Mouse (Mus musculus): ENCODE data around the gene Zfp759. TPM values are rescaled to one million over a fixed set of nuclear protein-coding genes. Genes with fewer than 3 reads are reported as not detected.
"Not testable (repeated sequence)": the region's sequence is repeated elsewhere in the genome, so short reads cannot be mapped to it uniquely, and the experiment has no call there.

Zfp759 gene
- total RNA-seq (2017): 1.7 to 5.2 TPM (median 2.8 TPM) in 3 replicates

DNA sequence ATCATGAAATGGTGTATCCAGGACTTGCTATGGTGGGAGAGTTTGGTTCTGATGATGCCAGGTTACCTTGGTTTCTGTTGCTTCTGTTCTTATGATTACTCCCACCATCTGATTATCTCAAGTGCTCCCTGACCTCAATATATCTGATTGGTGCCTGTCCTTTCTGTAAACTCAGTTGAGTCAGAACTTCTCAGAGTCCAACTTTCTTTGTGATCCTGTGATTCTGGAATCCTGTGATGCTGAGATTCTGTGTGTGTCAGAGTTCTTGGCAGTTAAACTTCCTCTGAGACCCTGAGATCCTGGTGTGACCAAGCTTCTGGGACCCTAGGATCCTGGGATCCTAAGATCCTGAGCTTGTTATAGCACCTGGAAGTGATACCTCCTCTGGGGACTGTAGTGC is at the start of gene Zfp759:
TSS of gene Zfp759 (plus strand) at position 301 of the 400 bp plus-strand sequence.
- ATAC-seq (replicated peaks; ENCODE audit: insufficient number of reproducible peaks, low FRiP score, low TSS enrichment, poor library complexity, severe bottlenecking): not testable (repeated sequence)

GRCm38 (mm10) chr13:67072786-67073185 is 48.7 kb upstream of the Zfp759 start:
- ATAC-seq (replicated peaks; ENCODE audit: insufficient number of reproducible peaks, low FRiP score, low TSS enrichment, poor library complexity, severe bottlenecking): no peak

DNA sequence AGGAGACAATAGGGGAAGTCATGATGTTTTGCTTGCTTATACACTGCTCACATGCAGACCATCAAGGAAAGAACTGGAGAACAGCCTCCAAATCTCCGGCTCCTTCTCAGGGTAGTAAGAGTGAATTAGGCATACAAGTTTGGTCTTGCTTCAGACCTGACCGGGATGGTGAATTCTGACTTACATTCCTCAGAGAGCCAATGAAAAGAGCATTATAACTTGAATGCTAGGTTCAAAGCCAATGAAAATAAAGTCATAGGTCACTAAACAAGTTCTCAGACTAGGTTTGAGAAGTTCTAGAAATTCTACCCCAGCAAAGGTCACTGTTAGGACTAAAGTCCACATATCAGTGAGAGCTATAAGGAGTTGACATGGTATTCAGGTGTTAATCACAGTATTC is 44.2 kb upstream of the Zfp759 start:
- ATAC-seq (replicated peaks; ENCODE audit: insufficient number of reproducible peaks, low FRiP score, low TSS enrichment, poor library complexity, severe bottlenecking): no peak

DNA sequence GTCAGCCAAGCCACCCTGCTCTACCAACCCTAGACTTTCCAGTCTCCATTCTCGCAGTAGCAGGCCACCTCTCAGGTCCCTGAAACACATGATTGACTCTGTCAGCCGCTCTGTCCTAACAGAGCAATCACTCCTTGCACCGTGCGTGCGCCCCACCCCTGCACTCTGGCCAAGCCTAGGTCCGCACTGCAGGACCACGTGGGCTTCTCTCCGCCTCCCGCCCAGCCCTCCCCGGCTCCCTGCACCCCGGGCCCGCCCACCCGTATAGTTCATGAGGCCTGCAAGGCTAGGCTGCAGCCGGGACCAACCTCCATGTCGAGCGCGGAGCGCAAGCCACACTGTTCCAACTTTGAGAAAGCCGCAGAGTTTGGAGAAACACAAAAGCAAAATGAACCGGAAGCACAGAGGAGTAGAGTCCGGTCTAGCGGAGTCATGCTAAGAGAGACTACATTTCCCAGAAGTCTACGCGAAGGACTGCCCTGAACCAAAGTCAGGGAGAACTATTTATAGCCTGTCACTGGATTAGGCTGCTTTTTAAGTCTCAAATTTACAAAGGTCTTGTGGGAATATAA is 40.2 kb upstream of the Zfp759 start:
- peak; percentile 86 for ATAC-seq (replicated peaks; ENCODE audit: insufficient number of reproducible peaks, low FRiP score, low TSS enrichment, poor library complexity, severe bottlenecking)

DNA sequence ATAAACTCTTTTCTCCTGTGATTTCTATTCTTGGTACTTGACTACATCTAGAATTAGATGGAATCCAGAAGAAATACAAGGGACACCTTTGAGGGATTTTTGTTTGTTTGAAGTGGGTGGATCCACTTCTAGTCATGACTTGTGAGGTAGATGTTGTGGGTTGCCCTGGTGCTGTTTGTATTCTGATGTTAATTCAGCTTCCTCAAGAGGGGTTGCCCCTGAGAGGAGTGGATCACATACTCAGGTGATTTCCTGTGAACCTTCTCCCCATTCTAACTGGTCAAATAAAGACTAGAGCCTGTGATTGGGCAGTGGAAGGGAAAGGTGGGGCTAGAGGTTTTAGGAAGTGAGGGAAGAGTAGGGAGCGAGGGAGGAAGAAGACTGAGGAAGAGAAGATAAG is 39.5 kb upstream of the Zfp759 start:
- ATAC-seq (replicated peaks; ENCODE audit: insufficient number of reproducible peaks, low FRiP score, low TSS enrichment, poor library complexity, severe bottlenecking): no peak

DNA sequence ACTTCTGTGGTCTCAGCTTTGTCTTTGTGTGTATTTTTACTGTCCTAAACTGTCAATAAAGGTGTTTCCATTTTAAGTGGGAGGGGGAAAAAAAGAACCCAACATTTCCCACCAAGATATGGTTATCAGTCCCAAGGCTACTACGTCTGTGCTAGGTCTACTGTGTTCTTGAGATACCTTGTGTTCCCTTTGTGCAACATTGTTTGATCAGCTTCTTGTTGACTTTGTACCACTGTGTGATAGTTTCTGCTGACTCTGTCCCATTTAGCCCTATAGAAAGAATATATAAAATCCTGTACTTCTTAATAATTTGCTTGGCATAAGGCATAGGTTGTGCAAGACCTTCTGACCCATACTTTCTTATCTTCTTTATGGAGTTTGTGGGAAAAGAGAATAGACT is 31.3 kb upstream of the Zfp759 start:
- no peak for ATAC-seq (replicated peaks; ENCODE audit: insufficient number of reproducible peaks, low FRiP score, low TSS enrichment, poor library complexity, severe bottlenecking)

- no peak for ATAC-seq (replicated peaks; ENCODE audit: insufficient number of reproducible peaks, low FRiP score, low TSS enrichment, poor library complexity, severe bottlenecking)
These were observed 23.6 kb upstream of the Zfp759 start, which contains the start of gene Zfp708 for GRCm38 (mm10) chr13:67097876-67098275. TSS of gene Zfp708 (minus strand) at chr13:67097976.

DNA sequence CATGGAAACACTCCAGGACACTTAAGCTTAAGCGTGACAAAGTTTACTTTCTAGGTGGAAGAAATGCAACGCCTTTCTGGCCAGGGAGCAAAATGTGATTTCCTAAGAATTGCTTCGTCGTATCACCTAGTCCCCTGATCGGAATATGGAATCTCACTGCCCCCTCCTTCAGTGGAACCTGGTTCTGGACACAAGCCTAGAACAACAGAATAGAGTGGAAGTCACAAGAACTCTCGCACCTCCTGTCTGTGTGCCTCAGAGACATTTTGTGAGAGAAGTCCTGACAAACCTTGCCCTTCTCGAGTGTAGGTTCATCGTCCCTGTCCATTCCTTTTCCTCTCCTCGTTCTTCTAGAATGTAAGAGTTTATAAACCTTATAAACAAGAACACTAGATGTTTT is 13.8 kb upstream of the Zfp759 start:
- no peak for ATAC-seq (replicated peaks; ENCODE audit: insufficient number of reproducible peaks, low FRiP score, low TSS enrichment, poor library complexity, severe bottlenecking)

GRCm38 (mm10) chr13:67108194-67108820 is 13.2 kb upstream of the Zfp759 start, which contains the start of gene Gm28557:
TSS of gene Gm28557 (minus strand) at chr13:67108604.
- peak; percentile 98 for ATAC-seq (replicated peaks; ENCODE audit: insufficient number of reproducible peaks, low FRiP score, low TSS enrichment, poor library complexity, severe bottlenecking)

- no peak for ATAC-seq (replicated peaks; ENCODE audit: insufficient number of reproducible peaks, low FRiP score, low TSS enrichment, poor library complexity, severe bottlenecking)
These were observed 12.6 kb upstream of the Zfp759 start for GRCm38 (mm10) chr13:67108821-67109206.

DNA sequence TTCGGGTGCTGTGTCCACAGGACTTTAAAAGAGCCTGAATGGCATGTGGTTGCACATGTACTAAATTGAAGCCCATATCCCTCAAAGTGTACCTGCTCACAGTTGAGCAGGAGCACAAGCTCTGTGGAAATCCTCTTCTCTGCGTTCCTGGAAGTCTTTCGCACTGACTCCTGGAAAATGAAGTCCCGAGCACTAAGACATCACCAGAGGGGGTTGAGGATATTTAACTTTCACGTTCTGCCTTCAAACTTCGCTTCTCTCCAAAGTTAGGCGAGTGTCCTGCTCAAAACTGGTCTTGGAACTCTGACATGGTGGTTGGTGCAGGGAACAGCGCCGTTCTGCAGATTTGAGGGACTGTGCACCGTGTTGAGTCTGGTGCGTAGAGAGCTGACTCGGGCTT is 9.4 kb upstream of the Zfp759 start:
- no peak for ATAC-seq (replicated peaks; ENCODE audit: insufficient number of reproducible peaks, low FRiP score, low TSS enrichment, poor library complexity, severe bottlenecking)

GRCm38 (mm10) chr13:67113287-67113686 is 8.2 kb upstream of the Zfp759 start:
- no peak for ATAC-seq (replicated peaks; ENCODE audit: insufficient number of reproducible peaks, low FRiP score, low TSS enrichment, poor library complexity, severe bottlenecking)

DNA sequence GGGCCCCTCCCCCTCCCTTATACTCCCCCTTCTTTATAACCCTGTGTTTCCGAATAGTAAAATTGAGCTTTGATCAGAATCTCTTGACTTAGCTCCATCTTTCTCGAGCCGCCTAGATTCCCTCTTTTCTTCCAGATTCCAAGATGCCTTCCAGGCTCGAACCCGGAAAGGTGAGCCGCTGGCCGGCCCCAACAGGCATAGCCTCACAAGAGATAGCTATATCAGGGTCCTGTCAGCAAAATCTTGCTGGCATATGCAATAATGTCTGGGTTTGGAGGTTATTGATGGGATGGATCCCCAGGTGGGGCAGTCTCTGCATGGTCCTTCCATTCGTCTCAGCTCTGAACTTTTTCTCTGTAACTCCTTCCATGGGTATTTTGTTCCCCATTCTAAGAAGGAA is 5.3 kb upstream of the Zfp759 start, which contains the start of gene Rslcan18:
TSS of gene Rslcan18 (minus strand) at position 101 of the 400 bp plus-strand sequence.
- not testable (repeated sequence) for ATAC-seq (replicated peaks; ENCODE audit: insufficient number of reproducible peaks, low FRiP score, low TSS enrichment, poor library complexity, severe bottlenecking)

GRCm38 (mm10) chr13:67124460-67124859 is 3.0 kb downstream of the Zfp759 start:
- ATAC-seq (replicated peaks; ENCODE audit: insufficient number of reproducible peaks, low FRiP score, low TSS enrichment, poor library complexity, severe bottlenecking): no peak

DNA sequence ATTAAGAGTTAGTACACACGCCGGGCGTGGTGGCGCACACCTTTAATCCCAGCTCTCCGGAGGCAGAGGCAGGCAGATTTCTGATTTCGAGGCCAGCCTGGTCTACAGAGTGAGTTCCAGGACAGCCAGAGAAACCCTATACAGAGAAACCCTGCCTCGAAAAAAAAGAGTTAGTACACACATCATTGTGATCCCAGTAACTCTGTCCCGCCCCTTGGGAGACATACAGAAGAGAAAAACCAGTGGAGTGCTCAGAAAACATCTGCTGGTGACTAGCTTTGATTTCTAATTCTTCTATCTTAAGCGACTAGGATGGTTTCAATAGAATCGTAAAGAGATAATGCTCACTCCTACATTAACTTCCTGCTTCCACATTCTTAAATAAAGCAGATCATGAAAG is 6.0 kb downstream of the Zfp759 start:
- not testable (repeated sequence) for ATAC-seq (replicated peaks; ENCODE audit: insufficient number of reproducible peaks, low FRiP score, low TSS enrichment, poor library complexity, severe bottlenecking)

- ATAC-seq (replicated peaks; ENCODE audit: insufficient number of reproducible peaks, low FRiP score, low TSS enrichment, poor library complexity, severe bottlenecking): peak; percentile 91
These were observed 6.7 kb downstream of the Zfp759 start for GRCm38 (mm10) chr13:67128038-67128721.

- not testable (repeated sequence) for ATAC-seq (replicated peaks; ENCODE audit: insufficient number of reproducible peaks, low FRiP score, low TSS enrichment, poor library complexity, severe bottlenecking)
These were observed 44.7 kb downstream of the Zfp759 start for GRCm38 (mm10) chr13:67166122-67166521.

GRCm38 (mm10) chr13:67172991-67173722 is 51.7 kb downstream of the Zfp759 start, which contains the start of gene Rsl1:
TSS of gene Rsl1 (plus strand) at chr13:67173182.
- ATAC-seq (replicated peaks; ENCODE audit: insufficient number of reproducible peaks, low FRiP score, low TSS enrichment, poor library complexity, severe bottlenecking): peak; percentile 94

GRCm38 (mm10) chr13:67173723-67174055 is 52.2 kb downstream of the Zfp759 start:
- no peak for ATAC-seq (replicated peaks; ENCODE audit: insufficient number of reproducible peaks, low FRiP score, low TSS enrichment, poor library complexity, severe bottlenecking)
